In the genomic region with DNA sequence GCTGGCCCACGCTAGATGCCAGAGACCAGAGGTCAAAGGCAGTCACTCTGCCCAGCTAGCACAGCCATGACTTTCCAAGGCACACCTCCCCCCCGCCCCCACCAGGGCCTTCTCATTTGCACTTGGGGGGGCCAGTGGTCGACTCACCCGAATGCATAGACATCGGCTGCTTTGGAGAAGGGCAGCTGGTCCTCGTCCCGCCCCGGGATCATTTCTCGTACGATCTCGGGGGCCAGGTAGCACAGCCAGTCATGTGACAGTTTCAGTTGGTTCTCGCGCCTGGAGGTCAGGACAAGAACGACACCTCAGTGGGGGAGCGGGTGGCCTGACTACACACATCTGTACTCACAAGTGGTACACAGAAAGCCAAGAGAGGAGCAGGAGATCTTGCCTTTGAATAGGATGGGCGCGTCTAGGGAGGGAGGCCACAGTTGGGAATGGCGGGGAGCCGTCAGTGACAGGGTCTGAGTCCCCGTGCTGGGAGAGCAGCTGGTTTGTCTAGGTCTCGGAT, we compare ENCODE assay signal across 20 mouse cellular contexts. TPM values are rescaled to one million over a fixed set of nuclear protein-coding genes. Genes with fewer than 3 reads are reported as not detected.
A peak's percentile ranks its signal among the peaks of the same experiment; 100 is the strongest.
DNase-seq lines count a peak whose midpoint lies in the region; ATAC-seq and TF ChIP-seq lines count a peak whose summit lies in the region.
"Had no signal": no experiment of that assay in that cellular context is flagged by ENCODE, and none has a peak within 500 bp of the region (broad histone marks: within the 10 kb centered on the region; RNA-seq: fewer than 3 reads in every experiment).

No protein-coding gene starts in this region.

- no peak for TF ChIP-seq CTCF in liver, postnatal 0 days (IDR thresholded peaks at IDR 0.05; ENCODE audit: low read depth)
- TF ChIP-seq CTCF in E14TG2a.4 (conservative IDR thresholded peaks at IDR 0.05; ENCODE audit: low read length), result no peak

- no peak for TF ChIP-seq EP300 in liver, postnatal 0 days (IDR thresholded peaks at IDR 0.05; ENCODE audit: low read depth)

- H3K36me3 ChIP-seq in heart, embryonic 10.5 days, result peaks cover 65% of the 10 kb centered on the region
- H3K36me3 ChIP-seq in liver, postnatal 0 days (replicated peaks; ENCODE audit: insufficient read depth, low read length), result no peaks in the 10 kb centered on the region; the same call in 1 of the 2 replicates
- peaks cover 7% of the 10 kb centered on the region; the same call in 1 of the 2 replicates for H3K36me3 ChIP-seq in liver, embryonic 11.5 days (ENCODE audit: control insufficient read depth, insufficient read depth, low read length)
- H3K36me3 ChIP-seq in E14TG2a.4 (ENCODE audit: insufficient read depth, low read length) (peaks cover 25% of the 10 kb centered on the region; the same call in 1 of the 2 replicates), ES-E14 (ENCODE audit: control insufficient read depth, insufficient read depth, low read length, poor library complexity, severe bottlenecking) (no peaks in the 10 kb centered on the region)

- H3K4me3 ChIP-seq in heart, embryonic 10.5 days, result no peak overlapping the region
- H3K4me3 ChIP-seq in liver, postnatal 0 days (ENCODE audit: low read depth, low read length), result no peak overlapping the region
- H3K4me3 ChIP-seq in liver, embryonic 11.5 days (ENCODE audit: low read depth, low read length), result no peak overlapping the region
- H3K4me3 ChIP-seq in E14TG2a.4 (replicated peaks; ENCODE audit: low read length) (peak overlapping the region; percentile 57), ES-E14 (ENCODE audit: insufficient read depth in 1 of 2, low read depth in 1 of 2, low read length in 2 of 2, poor library complexity in 1 of 2, severe bottlenecking in 1 of 2) (peak overlapping the region in 1 of 2 experiments; percentile 1; a peak in 1 of 4 replicates)
- H3K4me3 ChIP-seq: hindbrain, embryonic 15.5 days; intestine, embryonic 15.5 days; limb, embryonic 13.5 days; liver, embryonic 13.5 days; lung, embryonic 15.5 days; neural tube, embryonic 15.5 days; stomach, embryonic 15.5 days had no signal

- H3K4me2 ChIP-seq in liver, postnatal 0 days (ENCODE audit: low read depth, low read length), result no peak overlapping the region
- no peak overlapping the region for H3K4me2 ChIP-seq in liver, embryonic 11.5 days
- H3K4me2 ChIP-seq: heart, embryonic 11.5 days; hindbrain, embryonic 15.5 days; intestine, embryonic 15.5 days; limb, embryonic 13.5 days; liver, embryonic 13.5 days; lung, embryonic 15.5 days; midbrain, embryonic 11.5 days; neural tube, embryonic 15.5 days; stomach, embryonic 15.5 days had no signal

- H3K27ac ChIP-seq in heart, embryonic 10.5 days, result 0 out of 2 replicates have a peak overlapping the region, but pooled peaks have one; percentile 11
- 0 out of 2 replicates have a peak overlapping the region, but pooled peaks have one; percentile 2 for H3K27ac ChIP-seq in liver, postnatal 0 days (ENCODE audit: low read depth)
- no peak overlapping the region for H3K27ac ChIP-seq in liver, embryonic 11.5 days (ENCODE audit: low read depth, low read length)
- no peak overlapping the region for H3K27ac ChIP-seq in ES-E14 (ENCODE audit: insufficient read depth, low read depth, low read length, poor library complexity, severe bottlenecking)
- H3K27ac ChIP-seq: hindbrain, embryonic 15.5 days; intestine, embryonic 15.5 days; limb, embryonic 13.5 days; liver, embryonic 13.5 days; lung, embryonic 15.5 days; neural tube, embryonic 15.5 days; stomach, embryonic 15.5 days had no signal

- in situ Hi-C loops in ES-E14 (cut with MboI; ENCODE audit: low sequenced_read_pairs in 2 of 2, unreplicated experiment in 2 of 2), result no loop called here

- intact Hi-C loops in heart, postnatal 25 days (cut with DNase I), result no loop called here

- 80% methylated on average over 21 of the region's 21 CpGs for WGBS in heart, embryonic 10.5 days
- 83% methylated on average over 21 of the region's 21 CpGs for WGBS in liver, postnatal 0 days (ENCODE audit: insufficient replicate concordance)
- 83% methylated on average over 21 of the region's 21 CpGs for WGBS in liver, embryonic 11.5 days

- no peak for ATAC-seq in liver, postnatal 0 days
- ATAC-seq in liver, embryonic 11.5 days (replicated peaks; ENCODE audit: low FRiP score), result no peak
- ATAC-seq: intestine, embryonic 15.5 days had no signal

- no peak for DNase-seq in heart, embryonic 10.5 days (ENCODE audit: low spot score)
- DNase-seq in heart, postnatal 25 days (ENCODE audit: low spot score), result no peak
- DNase-seq in liver, postnatal 0 days, result no peak
- no peak for DNase-seq in liver, embryonic 11.5 days (ENCODE audit: low spot score)
- no peak for DNase-seq in ES-E14 (ENCODE audit: low read depth, low spot score)
- DNase-seq in urinary bladder, postnatal 14 days (ENCODE audit: low spot score), result no peak
- DNase-seq: cerebellum, adult 11-12 months; gastrocnemius, postnatal 36 days; kidney, postnatal 14 days had no signal

- peaks cover 55% of the 10 kb centered on the region for H3K4me1 ChIP-seq in heart, embryonic 10.5 days
- H3K4me1 ChIP-seq in liver, postnatal 0 days (ENCODE audit: insufficient read depth), result peaks cover 12% of the 10 kb centered on the region
- peaks cover 19% of the 10 kb centered on the region for H3K4me1 ChIP-seq in liver, embryonic 11.5 days (replicated peaks; ENCODE audit: control insufficient read depth, insufficient read depth, low read length)
- peaks cover 69% of the 10 kb centered on the region for H3K4me1 ChIP-seq in E14TG2a.4 (replicated peaks; ENCODE audit: low read depth, low read length)
- peaks cover 0 to 20% of the 10 kb centered on the region in 2 experiments; a peak in 1 of 4 replicates for H3K4me1 ChIP-seq in ES-E14 (ENCODE audit: control insufficient read depth in 2 of 2, insufficient read depth in 2 of 2, low read length in 2 of 2, poor library complexity in 1 of 2)
- H3K4me1 ChIP-seq: hindbrain, embryonic 15.5 days; neural tube, embryonic 15.5 days had no signal

- H3K9ac ChIP-seq in liver, postnatal 0 days (replicated peaks), result no peak overlapping the region
- H3K9ac ChIP-seq in liver, embryonic 11.5 days (ENCODE audit: low read depth, low read length), result no peak overlapping the region
- H3K9ac ChIP-seq in ES-E14 (ENCODE audit: insufficient read depth, low read depth, low read length, poor library complexity, severe bottlenecking), result peak overlapping the region; percentile 3; the same call in 1 of the 2 replicates
- H3K9ac ChIP-seq: hindbrain, embryonic 15.5 days; intestine, embryonic 15.5 days; limb, embryonic 13.5 days; liver, embryonic 13.5 days; lung, embryonic 15.5 days; neural tube, embryonic 15.5 days; stomach, embryonic 15.5 days had no signal

- no peaks in the 10 kb centered on the region for H3K9me3 ChIP-seq in heart, embryonic 10.5 days
- no peaks in the 10 kb centered on the region for H3K9me3 ChIP-seq in liver, postnatal 0 days (ENCODE audit: low read length)
- H3K9me3 ChIP-seq in liver, embryonic 11.5 days (ENCODE audit: control insufficient read depth, low read length), result no peaks in the 10 kb centered on the region
- H3K9me3 ChIP-seq in E14TG2a.4 (ENCODE audit: low read length) (no peaks in the 10 kb centered on the region), ES-E14 (ENCODE audit: control insufficient read depth, insufficient read depth, low read depth, low read length) (no peaks in the 10 kb centered on the region)
- H3K9me3 ChIP-seq: hindbrain, embryonic 15.5 days; intestine, embryonic 15.5 days; limb, embryonic 13.5 days; liver, embryonic 13.5 days; lung, embryonic 15.5 days; neural tube, embryonic 15.5 days; stomach, embryonic 15.5 days had no signal

- H3K27me3 ChIP-seq in heart, embryonic 10.5 days (ENCODE audit: insufficient read depth, poor library complexity, severe bottlenecking), result no peaks in the 10 kb centered on the region
- H3K27me3 ChIP-seq in liver, postnatal 0 days (ENCODE audit: insufficient read depth, low read length), result no peaks in the 10 kb centered on the region
- H3K27me3 ChIP-seq in liver, embryonic 11.5 days (replicated peaks; ENCODE audit: control insufficient read depth, insufficient read depth, low read length), result no peaks in the 10 kb centered on the region
- no peaks in the 10 kb centered on the region for H3K27me3 ChIP-seq in E14TG2a.4 (ENCODE audit: insufficient read depth, low read length)
- H3K27me3 ChIP-seq: CH12.LX; hindbrain, embryonic 15.5 days; intestine, embryonic 15.5 days; limb, embryonic 13.5 days; liver, embryonic 13.5 days; lung, embryonic 15.5 days; neural tube, embryonic 15.5 days; stomach, embryonic 15.5 days had no signal

TF ChIP-seq in ES-E14, 5 proteins besides CTCF, POLR2A, EP300 and RAD21:
- TF ChIP-seq CHD2 (IDR thresholded peaks at IDR 0.05; ENCODE audit: low read depth, low read length) (no peak), ZNF384 (IDR thresholded peaks at IDR 0.05; ENCODE audit: low read depth, low read length) (no peak), HCFC1 (IDR thresholded peaks at IDR 0.05; ENCODE audit: borderline replicate concordance, insufficient read depth, low read length) (no peak), MAFK (IDR thresholded peaks at IDR 0.05; ENCODE audit: insufficient read depth, low read depth, low read length) (no peak), ZC3H11A (IDR thresholded peaks at IDR 0.05; ENCODE audit: borderline replicate concordance, low read depth, low read length) (no peak)

RNA-seq across cellular contexts. Expression of a gene that starts 35.8 kb away (rescaled TPM):
- 11.6 and 29.8 TPM in 2 replicates for polyA plus RNA-seq in heart, embryonic 10.5 days (2016; fragmentation: Nextera tagmentation; extraction: Ambion mirVana)
- total RNA-seq in heart, postnatal 25 days (2021), result 10 to 100 TPM; 24.0 to 25.3 TPM
- 361 and 373 TPM in 2 replicates for polyA plus RNA-seq in liver, postnatal 0 days (2015; fragmentation: Nextera tagmentation; extraction: Ambion mirVana)
- 44.1 and 47.1 TPM in 2 replicates for polyA plus RNA-seq in liver, embryonic 11.5 days (2014; fragmentation: Nextera tagmentation; extraction: Ambion mirVana)
- 3.8 and 8.6 TPM in 2 replicates for total RNA-seq in ES-E14 (2012; rRNA removed)

Comparison
In these comparisons a context has a peak if more than half of its experiments do, and no peak if none do; other contexts are left out.
1. H3K27ac ChIP-seq: peak in heart, embryonic 10.5 days (single experiment) and liver, postnatal 0 days (single experiment); none in liver, embryonic 11.5 days (single experiment) and ES-E14 (single experiment).